In the genomic region with DNA sequence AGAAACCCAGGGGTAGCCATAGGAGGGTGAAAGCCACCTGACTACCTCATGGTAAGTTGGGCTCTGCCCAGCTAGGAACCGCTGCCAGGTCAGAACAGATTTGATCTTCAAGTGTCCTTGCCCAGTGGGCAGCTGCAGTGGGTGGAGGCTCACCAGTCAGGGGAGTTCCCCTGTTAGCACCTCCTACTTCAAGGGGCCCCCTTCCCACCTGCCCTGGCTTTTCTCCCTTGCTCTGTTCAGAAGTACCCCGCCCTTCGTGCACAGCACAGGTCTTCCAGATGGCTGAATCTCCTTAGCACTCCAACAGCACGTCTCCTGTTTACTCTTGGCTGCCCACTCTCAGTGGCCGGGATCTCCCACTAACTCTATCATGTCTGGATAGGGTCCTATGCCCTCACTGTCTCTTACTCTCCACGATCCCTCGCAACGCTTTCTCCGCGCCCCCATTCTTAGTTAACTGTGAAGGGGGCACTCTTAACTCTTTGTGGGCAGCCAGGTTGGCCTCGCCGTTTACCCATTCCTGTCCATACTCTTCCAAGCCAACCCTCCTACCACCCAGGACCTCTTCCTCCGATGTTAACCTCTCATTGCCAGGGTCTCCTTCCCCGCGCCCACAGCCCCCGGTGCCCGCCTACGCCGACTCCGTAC, we compare ENCODE assay signal across 8 mouse cellular contexts. TPM values are rescaled to one million over a fixed set of nuclear protein-coding genes. Genes with fewer than 3 reads are reported as not detected.
DNase-seq lines count a peak whose midpoint lies in the region; ATAC-seq lines count a peak whose summit lies in the region.

No protein-coding gene starts in this region.

- DNase-seq in NIH3T3 (ENCODE audit: low read depth), result peak; percentile 33
- DNase-seq in forebrain, embryonic 14.5 days (ENCODE audit: low spot score), result peak; percentile 53
- peak; percentile 82 for DNase-seq in heart, postnatal 4 days
- peak; percentile 49 to 50 for DNase-seq in layer of hippocampus, postnatal 10 days (ENCODE audit: low spot score in 2 of 2)
- DNase-seq in lung, postnatal 4 days, result peak; percentile 66 to 87
- peak; percentile 60 for DNase-seq in retina, postnatal 7 days (ENCODE audit: low read depth, low spot score)
- no peak for DNase-seq in yolk sac, embryonic 10.5 days (ENCODE audit: low spot score)

- H3K4me1 ChIP-seq in forebrain, embryonic 14.5 days (ENCODE audit: control insufficient read depth, insufficient read depth, low read length), result peaks cover 10% of the 10 kb centered on the region; the same call in 1 of the 2 replicates

- no peaks in the 10 kb centered on the region for H3K36me3 ChIP-seq in forebrain, embryonic 14.5 days (ENCODE audit: control insufficient read depth, insufficient read depth, low read length)

- H3K4me2 ChIP-seq in forebrain, embryonic 14.5 days (ENCODE audit: low read length), result peak overlapping the region; percentile 91

- peak overlapping the region; percentile 68 for H3K9ac ChIP-seq in forebrain, embryonic 14.5 days (ENCODE audit: low read length)

- H3K27me3 ChIP-seq in forebrain, embryonic 14.5 days (replicated peaks; ENCODE audit: control insufficient read depth, insufficient read depth, low read length), result no peaks in the 10 kb centered on the region

- no peaks in the 10 kb centered on the region for H3K9me3 ChIP-seq in forebrain, embryonic 14.5 days (replicated peaks; ENCODE audit: control insufficient read depth, low read length)

- peak overlapping the region; percentile 60 for H3K27ac ChIP-seq in forebrain, embryonic 14.5 days (ENCODE audit: low read depth, low read length)

- peak overlapping the region; percentile 69 for H3K4me3 ChIP-seq in forebrain, embryonic 14.5 days (ENCODE audit: low read depth, low read length)

- WGBS in forebrain, embryonic 14.5 days, result under 1% methylated on average over 20 of the region's 20 CpGs

- ATAC-seq in cerebellum, adult (ENCODE audit: insufficient number of reproducible peaks, low FRiP score, low TSS enrichment), result peak; percentile 8; the same call in 1 of the 2 replicates
- ATAC-seq in forebrain, embryonic 14.5 days, result peak; percentile 24

RNA-seq across cellular contexts. Expression of a gene that starts 0.5 kb away (rescaled TPM):
- 20.1 and 24.2 TPM in 2 replicates for polyA plus RNA-seq in forebrain, embryonic 14.5 days (2014; fragmentation: Nextera tagmentation; extraction: Ambion mirVana)
- 100 to 1,000 TPM; 178 to 200 TPM for total RNA-seq in heart, postnatal 4 days (2021)
- 10 to 100 TPM; 48.9 to 49.7 TPM for total RNA-seq in layer of hippocampus, postnatal 10 days (2021)

RNA-seq across cellular contexts. Expression of a gene that starts 30.9 kb away (rescaled TPM):
- polyA plus RNA-seq in forebrain, embryonic 14.5 days (2014; fragmentation: Nextera tagmentation; extraction: Ambion mirVana), result 81.7 and 96.5 TPM in 2 replicates
- total RNA-seq in heart, postnatal 4 days (2021), result 1 to 10 TPM; 9.1 to 9.5 TPM
- 100 to 1,000 TPM; 107 TPM for total RNA-seq in layer of hippocampus, postnatal 10 days (2021)

RNA-seq across cellular contexts. Expression of a gene that starts 36.0 kb away (rescaled TPM):
- polyA plus RNA-seq in forebrain, embryonic 14.5 days (2014; fragmentation: Nextera tagmentation; extraction: Ambion mirVana), result 4.1 and 4.8 TPM in 2 replicates
- total RNA-seq in heart, postnatal 4 days (2021), result 10 to 100 TPM; 16.1 to 16.4 TPM
- 10 to 100 TPM; 16.4 to 18.9 TPM for total RNA-seq in layer of hippocampus, postnatal 10 days (2021)

RNA-seq across cellular contexts. Expression of a gene that starts 49.8 kb away (rescaled TPM):
- 20.8 and 21.8 TPM in 2 replicates for polyA plus RNA-seq in forebrain, embryonic 14.5 days (2014; fragmentation: Nextera tagmentation; extraction: Ambion mirVana)
- total RNA-seq in heart, postnatal 4 days (2021), result 10 to 100 TPM; 45.3 to 46.3 TPM
- 100 to 1,000 TPM; 501 TPM for total RNA-seq in layer of hippocampus, postnatal 10 days (2021)

Comparison
In these comparisons a context has a peak if more than half of its experiments do, and no peak if none do; other contexts are left out.
1. RNA of a gene that starts 30.9 kb away (total RNA-seq): 107 TPM in layer of hippocampus, postnatal 10 days; 9.1 to 9.5 TPM in heart, postnatal 4 days; every median in the first group is over 10 times any median in the second.